Mouse (Mus musculus) MEL (cell line): Measurements from ENCODE around the gene Eif4g1. TPM values are rescaled to one million over a fixed set of nuclear protein-coding genes. Genes with fewer than 3 reads are reported as not detected.

Experiments used
- polyA plus RNA-seq, 2 experiments: library from polyadenylated mRNA; stranded (reverse) in 1 of 2; unstranded in 1 of 2; fragments of >175 nt in 1 of 2; fragments of >200 nt in 1 of 2; gene quantifications; 2 replicates each; pipeline versions ENCODE4 v1.2.1 to v1.2.4; 2012; ENCODE audit warnings: low replicate concordance in 2 of 2, low read depth in 1 of 2; ENCODE audit not compliant: insufficient read length in 2 of 2, insufficient read depth in 1 of 2, missing spikeins in 1 of 2
- total RNA-seq: library from RNA; depleted of rRNA; stranded (reverse); fragments of 300-350 nt; gene quantifications from 2 replicates; pipeline ENCODE4 v1.2.3, GENCODE M21; 2012; rRNA removed

The Eif4g1 gene
- total and polyA plus RNA-seq, 3 experiments: 327 to 436 (median 409) TPM

Other genes starting within 250 kb of the Eif4g1 start
- gene Abcc5, start 241.9 kb upstream of the Eif4g1 start, total RNA-seq: 16.4 and 17.6 TPM in 2 replicates
- gene Abcc5, start 241.9 kb upstream of the Eif4g1 start, polyA plus RNA-seq: 10 to 100 TPM in 1 of 2 experiments, not detected in 1; 31.7 TPM
- gene Eif2b5, start 169.5 kb upstream of the Eif4g1 start, total RNA-seq: 131 and 137 TPM in 2 replicates
- 100 to 1,000 TPM in 1 of 2 experiments, 10 to 100 TPM in 1; 91.1 to 115 TPM for gene Eif2b5, start 169.5 kb upstream of the Eif4g1 start, polyA plus RNA-seq
- gene Dvl3, start 151.3 kb upstream of the Eif4g1 start, total RNA-seq: 4.0 and 4.1 TPM in 2 replicates
- 10 to 100 TPM in 1 of 2 experiments, not detected in 1; 20.5 TPM for gene Dvl3, start 151.3 kb upstream of the Eif4g1 start, polyA plus RNA-seq
- 185 and 199 TPM in 2 replicates for gene Ap2m1, start 132.8 kb upstream of the Eif4g1 start, total RNA-seq
- gene Ap2m1, start 132.8 kb upstream of the Eif4g1 start, polyA plus RNA-seq: 1,000 to 10,000 TPM in 1 of 2 experiments, 100 to 1,000 TPM in 1; 312 to 1,810 TPM
- gene Abcf3, start 119.7 kb upstream of the Eif4g1 start, total RNA-seq: 42.0 and 46.5 TPM in 2 replicates
- gene Abcf3, start 119.7 kb upstream of the Eif4g1 start, polyA plus RNA-seq: 10 to 100 TPM in 1 of 2 experiments, not detected in 1; 79.6 TPM
- gene Vwa5b2, start 78.8 kb upstream of the Eif4g1 start, total RNA-seq: 0.07 and 0.15 TPM in 2 replicates
- under 1 TPM in 1 of 2 experiments, not detected in 1; 0.33 TPM for gene Vwa5b2, start 78.8 kb upstream of the Eif4g1 start, polyA plus RNA-seq
- 38.6 and 52.2 TPM in 2 replicates for gene Eef1akmt4, start 56.7 kb upstream of the Eif4g1 start, total RNA-seq
- 10 to 100 TPM in 1 of 2 experiments, not detected in 1; 37.1 TPM for gene Eef1akmt4, start 56.7 kb upstream of the Eif4g1 start, polyA plus RNA-seq
- gene Gm49333, start 56.7 kb upstream of the Eif4g1 start, total RNA-seq: not detected in 2 replicates
- gene Gm49333, start 56.7 kb upstream of the Eif4g1 start, polyA plus RNA-seq: not detected
- 22.2 and 25.6 TPM in 2 replicates for gene Alg3, start 56.6 kb upstream of the Eif4g1 start, total RNA-seq
- gene Alg3, start 56.6 kb upstream of the Eif4g1 start, polyA plus RNA-seq: 100 to 1,000 TPM in 1 of 2 experiments, 10 to 100 TPM in 1; 67.6 to 218 TPM
- gene Camk2n2, start 47.0 kb upstream of the Eif4g1 start, total RNA-seq: 0.23 and 0.65 TPM in 2 replicates
- 1 to 10 TPM in 1 of 2 experiments, not detected in 1; 4.3 TPM for gene Camk2n2, start 47.0 kb upstream of the Eif4g1 start, polyA plus RNA-seq
- 4.9 and 5.0 TPM in 2 replicates for gene Ece2, start 38.5 kb upstream of the Eif4g1 start, total RNA-seq
- gene Ece2, start 38.5 kb upstream of the Eif4g1 start, polyA plus RNA-seq: 1 to 10 TPM in 1 of 2 experiments, not detected in 1; 7.4 TPM
- gene Psmd2, start 16.7 kb upstream of the Eif4g1 start, total RNA-seq: 262 and 323 TPM in 2 replicates
- gene Psmd2, start 16.7 kb upstream of the Eif4g1 start, polyA plus RNA-seq: 100 to 1,000 TPM in 1 of 2 experiments, 10 to 100 TPM in 1; 81.9 to 432 TPM
- gene Fam131a, start 24.9 kb downstream of the Eif4g1 start, total RNA-seq: not detected in 2 replicates
- not detected for gene Fam131a, start 24.9 kb downstream of the Eif4g1 start, polyA plus RNA-seq
- gene Polr2h, start 49.4 kb downstream of the Eif4g1 start, total RNA-seq: 174 and 180 TPM in 2 replicates
- 10 to 100 TPM in 1 of 2 experiments, not detected in 1; 95.4 TPM for gene Polr2h, start 49.4 kb downstream of the Eif4g1 start, polyA plus RNA-seq
- gene Clcn2, start 49.4 kb downstream of the Eif4g1 start, total RNA-seq: 3.6 and 5.4 TPM in 2 replicates
- gene Clcn2, start 49.4 kb downstream of the Eif4g1 start, polyA plus RNA-seq: 1 to 10 TPM in 1 of 2 experiments, not detected in 1; 9.4 TPM
- not detected in 2 replicates for gene Chrd, start 64.8 kb downstream of the Eif4g1 start, total RNA-seq
- gene Chrd, start 64.8 kb downstream of the Eif4g1 start, polyA plus RNA-seq: not detected
- gene Thpo, start 66.2 kb downstream of the Eif4g1 start, total RNA-seq: not detected in 2 replicates
- gene Thpo, start 66.2 kb downstream of the Eif4g1 start, polyA plus RNA-seq: not detected